Mouse (Mus musculus): ENCODE measurements around the gene Slc41a2.

DNA sequence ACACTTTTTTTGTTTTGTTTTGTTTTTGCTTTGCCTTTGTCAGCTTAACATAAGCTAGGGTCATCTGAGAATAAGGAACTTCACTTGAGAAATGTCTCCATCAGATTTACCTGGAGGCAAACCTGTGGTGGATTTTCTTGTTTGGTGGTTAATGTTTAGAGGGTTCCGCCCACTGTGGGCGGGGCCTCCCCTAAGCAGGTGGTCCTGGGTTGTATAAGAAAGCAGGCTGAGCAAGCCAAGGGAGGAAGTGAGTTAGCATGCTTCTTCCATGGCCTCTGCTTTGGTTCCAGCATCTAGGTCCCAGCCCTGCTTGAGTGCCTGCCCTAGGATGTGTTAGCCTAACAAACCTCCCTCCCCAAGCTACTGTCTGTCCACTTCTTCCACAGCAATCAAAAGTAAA, 3.5 kb upstream of the Slc41a2 start:
- TF ChIP-seq EP300 (IDR thresholded peaks at IDR 0.05; ENCODE audit: low read depth): no peak
- TF ChIP-seq CTCF (IDR thresholded peaks at IDR 0.05; ENCODE audit: low read depth): no peak

All from liver, embryonic 14.5 days (tissue).